Mouse (Mus musculus) lung, embryonic 16.5 days (tissue): ENCODE results near the gene Cdc42ep1. TPM values are rescaled to one million over a fixed set of nuclear protein-coding genes. Genes with fewer than 3 reads are reported as not detected.
A peak's percentile ranks its signal among the peaks of the same experiment; 100 is the strongest.

ENCODE experiments used
- ATAC-seq: fragments of 200-750 bp; cut with Nextera tagmentation; 2 replicates; pipeline ENCODE4 v1.8.0; 2017; ENCODE audit warnings: low read depth, mild to moderate bottlenecking, moderate library complexity
- H3K27ac ChIP-seq: fragments of 300-500 bp; sonication (generic); 2 replicates; pipeline ENCODE4 v1.5.1; 2014; ENCODE audit warnings: mild to moderate bottlenecking, control low read depth, low read length
- H3K27me3 ChIP-seq: fragments of 300-500 bp; sonication (generic); 2 replicates; pipeline ENCODE4 v1.6.1; 2014; ENCODE audit warnings: low read depth, low read length, mixed read lengths; ENCODE audit not compliant: control insufficient read depth, insufficient read depth
- H3K36me3 ChIP-seq: fragments of 300-500 bp; sonication (generic); 2 replicates; pipeline ENCODE4 v1.6.1; 2014; ENCODE audit warnings: low read length; ENCODE audit not compliant: control insufficient read depth, insufficient read depth
- H3K4me1 ChIP-seq: fragments of 300-500 bp; sonication (generic); replicated peaks from 2 replicates; pipeline ENCODE4 v1.6.1; 2014; ENCODE audit warnings: low read length, mixed read lengths; ENCODE audit not compliant: control insufficient read depth, insufficient read depth
- H3K4me2 ChIP-seq: fragments of 300-500 bp; sonication (generic); 2 replicates; pipeline ENCODE4 v1.6.1; 2014; ENCODE audit warnings: low read depth, low read length, control low read depth
- H3K4me3 ChIP-seq: fragments of 300-500 bp; sonication (generic); 2 replicates; pipeline ENCODE4 v1.5.1; 2014; ENCODE audit warnings: mild to moderate bottlenecking, low read length, control low read depth
- H3K9ac ChIP-seq: fragments of 300-500 bp; sonication (generic); 2 replicates; pipeline ENCODE4 v1.6.1; 2014; ENCODE audit warnings: low read length, control low read depth
- H3K9me3 ChIP-seq: fragments of 300-500 bp; sonication (generic); 2 replicates; pipeline ENCODE4 v1.6.1; 2016; ENCODE audit warnings: low read length; ENCODE audit not compliant: control insufficient read depth
- WGBS: fragments of 180-500 bp; shearing (Covaris S2); extraction: QIAGEN DNeasy Blood & Tissue Kit; methylation state at CpG from one replicate; pipeline ENCODE4 v1.1.7; 2014; 5-methylcytosine and 5-hydroxymethylcytosine counted together
- polyA plus RNA-seq: library from polyadenylated mRNA; unstranded; fragments of >200 nt; fragmentation: Nextera tagmentation; extraction: Ambion mirVana; gene quantifications from 2 replicates; pipeline ENCODE4 v1.2.1, GENCODE M21; 2015

The Cdc42ep1 gene
- polyA plus RNA-seq, 1 experiment from 2014 or later, result 113 TPM

- Histone ChIP-seq H3K4me1 (peaks cover 67% of the 10 kb centered on the region), H3K9me3 (no peaks in the 10 kb centered on the region), H3K27ac (peak overlapping the region; percentile 97), H3K4me2 (peak overlapping the region; percentile 18; the same call in 1 of the 2 replicates), H3K36me3 (no peaks in the 10 kb centered on the region), H3K9ac (peak overlapping the region; percentile 60), H3K27me3 (no peaks in the 10 kb centered on the region), H3K4me3 (no peak overlapping the region)
- WGBS, result 12% methylated on average over 10 of the region's 10 CpGs
- ATAC-seq, result peak; percentile 40
Observed at GRCm38 (mm10) chr15:78834233-78835005, 8.0 kb upstream of the Cdc42ep1 start.

- Histone ChIP-seq H3K9me3 (no peaks in the 10 kb centered on the region), H3K4me1 (peaks cover 77% of the 10 kb centered on the region), H3K27ac (peak overlapping the region; percentile 97), H3K4me3 (no peak overlapping the region), H3K27me3 (no peaks in the 10 kb centered on the region), H3K9ac (peak overlapping the region; percentile 60), H3K4me2 (0 out of 2 replicates have a peak overlapping the region, but pooled peaks have one; percentile 18), H3K36me3 (no peaks in the 10 kb centered on the region)
- ATAC-seq, result peak; percentile 13
- WGBS, result 13% methylated on average over 12 of the region's 12 CpGs
Observed at GRCm38 (mm10) chr15:78835200-78836085, 7.0 kb upstream of the Cdc42ep1 start.

- Histone ChIP-seq H3K27me3 (no peaks in the 10 kb centered on the region), H3K27ac (peak overlapping the region; percentile 97), H3K4me2 (no peak overlapping the region), H3K4me1 (peaks cover 79% of the 10 kb centered on the region), H3K9me3 (no peaks in the 10 kb centered on the region), H3K9ac (peak overlapping the region; percentile 60), H3K36me3 (no peaks in the 10 kb centered on the region), H3K4me3 (no peak overlapping the region)
- peak; percentile 3 for ATAC-seq
- 10% methylated on average over 8 of the region's 8 CpGs for WGBS
Observed at GRCm38 (mm10) chr15:78836086-78836621, 6.3 kb upstream of the Cdc42ep1 start.

- no peaks in the 10 kb centered on the region for H3K36me3 ChIP-seq
- no peak for ATAC-seq
- no peak overlapping the region for H3K4me2 ChIP-seq
- H3K27me3 ChIP-seq, result no peaks in the 10 kb centered on the region
- peaks cover 56% of the 10 kb centered on the region for H3K4me1 ChIP-seq
- peak overlapping the region; percentile 48; the same call in 1 of the 2 replicates for H3K9ac ChIP-seq
- no peak overlapping the region for H3K4me3 ChIP-seq
- 11% methylated on average over 2 of the region's 2 CpGs for WGBS
- H3K27ac ChIP-seq, result peak overlapping the region; percentile 99
- H3K9me3 ChIP-seq, result no peaks in the 10 kb centered on the region
Observed at GRCm38 (mm10) chr15:78839744-78840143, 2.7 kb upstream of the Cdc42ep1 start.

- no peak overlapping the region for H3K4me3 ChIP-seq
- H3K9ac ChIP-seq, result no peak overlapping the region
- peak overlapping the region; percentile 99 for H3K27ac ChIP-seq
- H3K4me2 ChIP-seq, result no peak overlapping the region
- no peaks in the 10 kb centered on the region for H3K27me3 ChIP-seq
- H3K36me3 ChIP-seq, result no peaks in the 10 kb centered on the region
- H3K9me3 ChIP-seq, result no peaks in the 10 kb centered on the region
- 30% methylated on average over 3 of the region's 3 CpGs for WGBS
- peaks cover 56% of the 10 kb centered on the region for H3K4me1 ChIP-seq
- peak; percentile 34 for ATAC-seq
Observed at GRCm38 (mm10) chr15:78840241-78840640, 2.2 kb upstream of the Cdc42ep1 start.

- WGBS, result 61% methylated on average over 11 of the region's 11 CpGs
- peaks cover 56% of the 10 kb centered on the region for H3K4me1 ChIP-seq
- H3K9me3 ChIP-seq, result no peaks in the 10 kb centered on the region
- no peak overlapping the region for H3K4me2 ChIP-seq
- no peaks in the 10 kb centered on the region for H3K27me3 ChIP-seq
- H3K27ac ChIP-seq, result peak overlapping the region; percentile 99
- H3K36me3 ChIP-seq, result no peaks in the 10 kb centered on the region; the same call in none of the 2 replicates
- H3K9ac ChIP-seq, result peak overlapping the region; percentile 96; the same call in 1 of the 2 replicates
- no peak for ATAC-seq
- no peak overlapping the region for H3K4me3 ChIP-seq
Observed at GRCm38 (mm10) chr15:78840751-78841150, 1.7 kb upstream of the Cdc42ep1 start.

- Histone ChIP-seq H3K27me3 (no peaks in the 10 kb centered on the region), H3K36me3 (no peaks in the 10 kb centered on the region; the same call in none of the 2 replicates), H3K9ac (peak overlapping the region; percentile 96), H3K27ac (peak overlapping the region; percentile 99), H3K4me2 (no peak overlapping the region), H3K4me1 (peaks cover 56% of the 10 kb centered on the region), H3K4me3 (no peak overlapping the region), H3K9me3 (no peaks in the 10 kb centered on the region)
- ATAC-seq, result no peak
- 54% methylated on average over 6 of the region's 6 CpGs for WGBS
Observed at GRCm38 (mm10) chr15:78841161-78841790, 1.1 kb upstream of the Cdc42ep1 start.

- peak overlapping the region; percentile 99 for H3K27ac ChIP-seq
- H3K4me2 ChIP-seq, result peak overlapping the region; percentile 75
- no peaks in the 10 kb centered on the region for H3K9me3 ChIP-seq
- H3K4me1 ChIP-seq, result peaks cover 73% of the 10 kb centered on the region
- peaks cover 16% of the 10 kb centered on the region for H3K36me3 ChIP-seq
- no peaks in the 10 kb centered on the region for H3K27me3 ChIP-seq
- ATAC-seq, result no peak
- peak overlapping the region; percentile 96 for H3K9ac ChIP-seq
- H3K4me3 ChIP-seq, result peak overlapping the region; percentile 79
- 18% methylated on average over 21 of the region's 21 CpGs for WGBS
Observed at GRCm38 (mm10) chr15:78843581-78844469, 1.4 kb downstream of the Cdc42ep1 start.
